Mouse (Mus musculus): Measurements from ENCODE around the gene Klri1. TPM values are rescaled to one million over a fixed set of nuclear protein-coding genes. Genes with fewer than 3 reads are reported as not detected.
"Not testable (repeated sequence)": the region's sequence is repeated elsewhere in the genome, so short reads cannot be mapped to it uniquely, and the experiment has no call there.

The Klri1 gene
- polyA plus RNA-seq, 1 experiment from 2014 or later = not detected

DNA sequence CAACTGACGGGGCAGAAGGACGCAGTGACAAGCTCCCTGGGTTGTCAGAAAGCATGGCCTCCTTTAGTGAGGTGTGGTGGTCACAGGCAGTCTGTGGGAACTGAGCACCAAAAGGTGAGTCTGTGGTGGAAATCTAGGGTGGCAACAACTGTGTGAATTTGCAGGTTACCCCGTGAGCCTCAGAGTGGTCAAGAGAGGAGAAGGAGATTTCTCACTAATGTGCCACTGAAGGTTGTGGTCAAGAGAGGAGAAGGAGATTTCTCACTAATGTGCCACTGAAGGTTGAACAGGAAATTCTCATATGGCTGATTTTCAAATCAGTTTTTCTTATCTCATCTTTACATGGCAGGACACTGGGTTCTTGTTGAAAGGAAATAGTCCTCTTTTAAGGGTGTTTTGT lies 55.6 kb downstream of the Klri1 start:
- H3K9ac ChIP-seq; H3K27me3 ChIP-seq; H3K36me3 ChIP-seq; ATAC-seq (ENCODE audit: low FRiP score); H3K9me3 ChIP-seq; H3K27ac ChIP-seq; H3K4me3 ChIP-seq; H3K4me2 ChIP-seq; H3K4me1 ChIP-seq (replicated peaks): not testable (repeated sequence)
- no CpG with 5 or more reads among the region's 3 CpGs for WGBS

GRCm38 (mm10) chr6:129660589-129660988 lies 56.3 kb downstream of the Klri1 start, which contains the start of gene Klrc2:
Gene Klrc2, minus strand, starts transcription at chr6:129660689.
- not testable (repeated sequence) for H3K9ac ChIP-seq; H3K4me1 ChIP-seq (replicated peaks); H3K4me3 ChIP-seq; H3K9me3 ChIP-seq; H3K4me2 ChIP-seq; ATAC-seq (ENCODE audit: low FRiP score); H3K27ac ChIP-seq; H3K36me3 ChIP-seq; H3K27me3 ChIP-seq
- 81% methylated on average over 4 of the region's 4 CpGs for WGBS

Small RNA genes within 50 kb of the gene (microRNA-seq; reads per million reads assigned to microRNA genes)
- not detected for gene Mir680-1

Other genes starting within 250 kb of the Klri1 start
- not detected in 2 replicates for gene Olr1, start 210.0 kb downstream of the Klri1 start, polyA plus RNA-seq (2015; fragmentation: Nextera tagmentation; extraction: Ambion mirVana)
- gene Tmem52b, start 204.6 kb downstream of the Klri1 start, polyA plus RNA-seq (2015; fragmentation: Nextera tagmentation; extraction: Ambion mirVana) = not detected in 2 replicates
- gene Gabarapl1, start 184.0 kb downstream of the Klri1 start, polyA plus RNA-seq (2015; fragmentation: Nextera tagmentation; extraction: Ambion mirVana) = 175 and 180 TPM in 2 replicates
- 0.10 TPM in 1 of 2 replicates, not detected in the other for gene Klre1, start 139.2 kb downstream of the Klri1 start, polyA plus RNA-seq (2015; fragmentation: Nextera tagmentation; extraction: Ambion mirVana)
- not detected in 2 replicates for gene Klrd1, start 125.3 kb downstream of the Klri1 start, polyA plus RNA-seq (2015; fragmentation: Nextera tagmentation; extraction: Ambion mirVana)
- 0.32 and 0.36 TPM in 2 replicates for gene Klrk1, start 93.3 kb downstream of the Klri1 start, polyA plus RNA-seq (2015; fragmentation: Nextera tagmentation; extraction: Ambion mirVana)
- gene Klrc3, start 73.8 kb downstream of the Klri1 start, polyA plus RNA-seq (2015; fragmentation: Nextera tagmentation; extraction: Ambion mirVana) = not detected in 2 replicates
- not detected in 2 replicates for gene Klrc2, start 56.4 kb downstream of the Klri1 start, polyA plus RNA-seq (2015; fragmentation: Nextera tagmentation; extraction: Ambion mirVana)
- not detected in 2 replicates for gene Klrc1, start 38.2 kb downstream of the Klri1 start, polyA plus RNA-seq (2015; fragmentation: Nextera tagmentation; extraction: Ambion mirVana)
- gene Klri2, start 23.4 kb upstream of the Klri1 start, polyA plus RNA-seq (2015; fragmentation: Nextera tagmentation; extraction: Ambion mirVana) = not detected in 2 replicates
- not detected in 2 replicates for gene Gm156, start 67.1 kb upstream of the Klri1 start, polyA plus RNA-seq (2015; fragmentation: Nextera tagmentation; extraction: Ambion mirVana)
- not detected in 2 replicates for gene Gm17631, start 145.5 kb upstream of the Klri1 start, polyA plus RNA-seq (2015; fragmentation: Nextera tagmentation; extraction: Ambion mirVana)
- gene Klra17, start 159.5 kb upstream of the Klri1 start, polyA plus RNA-seq (2015; fragmentation: Nextera tagmentation; extraction: Ambion mirVana) = not detected in 2 replicates
- gene Klra5, start 200.5 kb upstream of the Klri1 start, polyA plus RNA-seq (2015; fragmentation: Nextera tagmentation; extraction: Ambion mirVana) = not detected in 2 replicates